Mouse (Mus musculus) adrenal gland, postnatal 14 days (tissue): ENCODE measurements around the gene Abi3bp. TPM values are rescaled to one million over a fixed set of nuclear protein-coding genes. Genes with fewer than 3 reads are reported as not detected.

Experiments used
- DNase-seq: peaks from one replicate; pipeline ENCODE4 v3.0.0; 2021; ENCODE audit warnings: mixed read lengths
- total RNA-seq: library from RNA; stranded (reverse); gene quantifications from 2 replicates; pipeline ENCODE4 v1.2.3, GENCODE M21; 2021

Abi3bp gene
- total RNA-seq, 1 experiment from 2014 or later: 9.1 TPM

- no peak for DNase-seq
These were observed 26.3 kb downstream of the Abi3bp start for GRCm38 (mm10) chr16:56503941-56504340.

GRCm38 (mm10) chr16:56518024-56518423 lies 40.3 kb downstream of the Abi3bp start:
- DNase-seq: no peak

GRCm38 (mm10) chr16:56524359-56524758 lies 46.7 kb downstream of the Abi3bp start:
- peak; percentile 27 for DNase-seq

- DNase-seq: no peak
These were observed 48.8 kb downstream of the Abi3bp start for GRCm38 (mm10) chr16:56526482-56526881.

- DNase-seq: no peak
These were observed 50.5 kb downstream of the Abi3bp start for GRCm38 (mm10) chr16:56528079-56528688.

GRCm38 (mm10) chr16:56579536-56579935 lies 101.9 kb downstream of the Abi3bp start:
- no peak for DNase-seq

- DNase-seq: no peak
These were observed 115.9 kb downstream of the Abi3bp start for GRCm38 (mm10) chr16:56593581-56593980.

GRCm38 (mm10) chr16:56594866-56595265 lies 117.2 kb downstream of the Abi3bp start:
- DNase-seq: no peak

- DNase-seq: peak; percentile 14
These were observed 120.7 kb downstream of the Abi3bp start for GRCm38 (mm10) chr16:56598427-56598826.

GRCm38 (mm10) chr16:56602394-56602793 lies 124.7 kb downstream of the Abi3bp start:
- peak; percentile 11 for DNase-seq

- no peak for DNase-seq
These were observed 132.9 kb downstream of the Abi3bp start for GRCm38 (mm10) chr16:56610572-56610971.

GRCm38 (mm10) chr16:56611096-56611867 lies 133.6 kb downstream of the Abi3bp start:
- DNase-seq: no peak

GRCm38 (mm10) chr16:56638544-56638943 lies 160.9 kb downstream of the Abi3bp start:
- DNase-seq: no peak

GRCm38 (mm10) chr16:56645251-56645650 lies 167.6 kb downstream of the Abi3bp start:
- DNase-seq: no peak

- no peak for DNase-seq
These were observed 168.9 kb downstream of the Abi3bp start for GRCm38 (mm10) chr16:56646382-56647172.

- DNase-seq: no peak
These were observed 177.7 kb downstream of the Abi3bp start for GRCm38 (mm10) chr16:56655193-56655910.

GRCm38 (mm10) chr16:56658866-56659265 lies 181.2 kb downstream of the Abi3bp start:
- DNase-seq: no peak

GRCm38 (mm10) chr16:56669520-56669919 lies 191.8 kb downstream of the Abi3bp start:
- DNase-seq: no peak

- DNase-seq: peak; percentile 12
These were observed 193.3 kb downstream of the Abi3bp start for GRCm38 (mm10) chr16:56670941-56671340.

GRCm38 (mm10) chr16:56673420-56673819 lies 195.7 kb downstream of the Abi3bp start:
- no peak for DNase-seq

GRCm38 (mm10) chr16:56677146-56677545 lies 199.5 kb downstream of the Abi3bp start:
- DNase-seq: peak; percentile 14

GRCm38 (mm10) chr16:56681010-56681645 lies 203.4 kb downstream of the Abi3bp start:
- DNase-seq: no peak
